Mouse (Mus musculus) intestine, embryonic 15.5 days (tissue): ENCODE data around the gene St14. TPM values are rescaled to one million over a fixed set of nuclear protein-coding genes. Genes with fewer than 3 reads are reported as not detected.
"Not testable (repeated sequence)": the region's sequence is repeated elsewhere in the genome, so short reads cannot be mapped to it uniquely, and the experiment has no call there.

Experiments
- ATAC-seq: fragments of 200-750 bp; cut with Nextera tagmentation; 2 replicates; pipeline ENCODE4 v1.8.0; 2017; ENCODE audit warnings: moderate TSS enrichment, moderate library complexity
- H3K27ac ChIP-seq: fragments of 300-500 bp; sonication (generic); 2 replicates; pipeline ENCODE4 v1.5.1; 2015; ENCODE audit warnings: mild to moderate bottlenecking, inconsistent platforms
- H3K27me3 ChIP-seq: fragments of 300-500 bp; sonication (generic); replicated peaks from 2 replicates; pipeline ENCODE4 v1.6.1; 2015; ENCODE audit warnings: inconsistent platforms
- H3K36me3 ChIP-seq: fragments of 300-500 bp; sonication (generic); 2 replicates; pipeline ENCODE4 v1.6.1; 2015; ENCODE audit warnings: inconsistent platforms
- H3K4me1 ChIP-seq: fragments of 300-500 bp; sonication (generic); replicated peaks from 2 replicates; pipeline ENCODE4 v1.6.1; 2015; ENCODE audit warnings: inconsistent platforms
- H3K4me2 ChIP-seq: fragments of 300-500 bp; sonication (generic); replicated peaks from 2 replicates; pipeline ENCODE4 v1.6.1; 2015; ENCODE audit warnings: mild to moderate bottlenecking, inconsistent platforms
- H3K4me3 ChIP-seq: fragments of 300-500 bp; sonication (generic); replicated peaks from 2 replicates; pipeline ENCODE4 v1.5.1; 2015; ENCODE audit warnings: inconsistent platforms
- H3K9ac ChIP-seq: fragments of 300-500 bp; sonication (generic); 2 replicates; pipeline ENCODE4 v1.6.1; 2015; ENCODE audit warnings: inconsistent platforms
- H3K9me3 ChIP-seq: fragments of 300-500 bp; sonication (generic); 2 replicates; pipeline ENCODE4 v1.6.1; 2016; ENCODE audit warnings: inconsistent platforms
- WGBS: fragments of 180-500 bp; shearing (Covaris S2); methylation state at CpG from one replicate; pipeline ENCODE4 v1.1.7; 2015; 5-methylcytosine and 5-hydroxymethylcytosine counted together
- polyA plus RNA-seq: library from polyadenylated mRNA; unstranded; fragments of >200 nt; fragmentation: Nextera tagmentation; extraction: Ambion mirVana; gene quantifications from 2 replicates; pipeline ENCODE4 v1.2.1, GENCODE M21; 2015

Gene St14
- polyA plus RNA-seq, 1 experiment from 2014 or later = 73.9 TPM

DNA sequence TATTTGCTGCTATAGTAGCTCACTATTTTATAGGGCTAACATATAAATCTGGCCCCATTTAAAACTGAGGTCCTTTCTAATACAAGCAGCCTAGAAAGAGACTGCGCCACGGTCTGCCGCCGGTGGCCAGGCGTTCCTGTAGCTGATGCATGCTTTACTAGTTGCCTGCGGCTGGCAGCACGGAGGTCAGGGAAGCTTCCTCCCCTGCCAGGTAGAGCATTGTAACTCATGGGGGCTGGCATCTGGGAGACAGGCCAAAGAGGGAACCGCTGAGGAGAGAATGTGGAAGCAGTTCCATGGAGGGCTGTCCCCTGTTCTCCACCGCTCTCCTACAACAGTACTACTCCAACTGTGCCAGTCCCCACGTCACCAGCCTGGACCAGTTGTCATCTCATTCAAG is 56.8 kb downstream of the St14 start:
- 87% methylated on average over 10 of the region's 10 CpGs for WGBS
- H3K9ac ChIP-seq = no peak overlapping the region

DNA sequence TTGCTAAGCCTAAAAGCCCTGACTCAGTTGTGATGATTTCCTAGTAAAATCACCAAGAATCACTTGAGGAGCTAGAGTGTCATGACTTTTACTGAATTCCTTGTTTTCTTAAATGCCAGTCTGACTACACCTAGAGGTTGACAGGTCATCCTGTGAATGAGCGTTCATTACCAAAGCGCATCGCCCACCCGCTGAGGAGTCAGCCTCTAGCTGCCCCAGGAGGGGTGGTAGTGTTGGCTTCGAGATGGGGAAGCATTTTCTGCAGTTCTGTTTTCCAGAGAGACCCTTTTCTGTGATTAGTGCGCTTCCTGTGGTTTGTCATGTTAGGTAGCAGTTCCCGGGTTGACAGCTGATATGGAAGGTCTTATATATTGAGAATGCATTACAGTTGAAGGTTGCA is 57.9 kb downstream of the St14 start:
- Histone ChIP-seq H3K4me1 (no peaks in the 10 kb centered on the region), H3K9me3 (no peaks in the 10 kb centered on the region), H3K27ac (no peak overlapping the region), H3K4me2 (no peak overlapping the region), H3K9ac (no peak overlapping the region), H3K27me3 (no peaks in the 10 kb centered on the region), H3K4me3 (no peak overlapping the region), H3K36me3 (0 out of 2 replicates have a peak, but pooled peaks cover under 1% of the 10 kb centered on the region)
- no peak for ATAC-seq
- WGBS = 77% methylated on average over 7 of the region's 7 CpGs

More for the DNA sequence above, 56.8 kb downstream of the St14 start:
- no peaks in the 10 kb centered on the region for H3K9me3 ChIP-seq
- no peaks in the 10 kb centered on the region for H3K4me1 ChIP-seq
- H3K36me3 ChIP-seq = no peaks in the 10 kb centered on the region
- no peak for ATAC-seq
- no peak overlapping the region for H3K4me2 ChIP-seq
- H3K27ac ChIP-seq = no peak overlapping the region
- no peak overlapping the region for H3K4me3 ChIP-seq
- H3K27me3 ChIP-seq = no peaks in the 10 kb centered on the region

DNA sequence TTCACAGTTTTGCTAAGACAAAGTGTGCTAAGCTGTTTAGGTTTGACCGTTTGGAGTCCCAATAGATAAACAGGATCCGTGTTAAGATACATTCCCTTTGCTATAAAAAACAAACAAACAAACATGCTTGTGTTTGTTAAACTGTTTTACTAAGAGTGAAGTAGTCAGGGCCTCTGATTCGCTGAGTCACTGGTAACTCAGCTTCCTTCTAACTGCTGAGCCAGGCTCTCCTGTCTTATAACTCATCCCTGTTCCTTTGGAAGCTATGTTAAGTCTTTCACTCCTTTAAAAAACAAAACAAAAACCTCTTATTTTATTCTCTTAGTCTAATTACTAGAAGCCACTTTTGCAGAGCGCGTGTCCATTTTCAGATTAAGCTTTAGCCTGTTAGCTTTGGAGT is 59.4 kb downstream of the St14 start:
- no peaks in the 10 kb centered on the region for H3K27me3 ChIP-seq
- H3K4me2 ChIP-seq = no peak overlapping the region
- no peaks in the 10 kb centered on the region for H3K4me1 ChIP-seq
- no peak overlapping the region for H3K4me3 ChIP-seq
- H3K9ac ChIP-seq = no peak overlapping the region
- no peaks in the 10 kb centered on the region for H3K9me3 ChIP-seq
- ATAC-seq = no peak
- 0 out of 2 replicates have a peak, but pooled peaks cover 2% of the 10 kb centered on the region for H3K36me3 ChIP-seq
- no peak overlapping the region for H3K27ac ChIP-seq
- WGBS = 83% methylated on average over 5 of the region's 5 CpGs

DNA sequence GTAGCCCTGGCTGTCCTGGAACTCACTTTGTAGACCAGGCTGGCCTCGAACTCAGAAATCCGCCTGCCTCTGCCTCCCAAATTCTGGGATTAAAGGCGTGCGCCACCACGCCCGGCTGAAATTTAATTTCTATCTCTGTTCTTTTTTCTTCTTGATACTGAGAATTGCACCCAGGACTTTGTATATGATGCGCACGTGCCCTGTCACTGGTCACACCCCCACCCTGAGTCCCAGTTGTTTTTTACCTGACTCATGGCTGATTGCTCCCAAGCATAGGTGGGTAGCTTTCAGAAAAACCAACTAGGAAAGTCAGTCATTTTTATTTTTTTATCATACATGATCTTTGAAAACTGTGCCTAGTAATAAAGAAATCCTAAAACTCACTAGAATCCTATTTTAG is 60.9 kb downstream of the St14 start:
- Histone ChIP-seq H3K4me2 (no peak overlapping the region), H3K4me1 (no peaks in the 10 kb centered on the region), H3K9ac (no peak overlapping the region), H3K27ac (no peak overlapping the region), H3K4me3 (no peak overlapping the region), H3K36me3 (0 out of 2 replicates have a peak, but pooled peaks cover 8% of the 10 kb centered on the region), H3K9me3 (no peaks in the 10 kb centered on the region), H3K27me3 (no peaks in the 10 kb centered on the region)
- WGBS = 98% methylated on average over 8 of the region's 8 CpGs
- ATAC-seq = no peak

DNA sequence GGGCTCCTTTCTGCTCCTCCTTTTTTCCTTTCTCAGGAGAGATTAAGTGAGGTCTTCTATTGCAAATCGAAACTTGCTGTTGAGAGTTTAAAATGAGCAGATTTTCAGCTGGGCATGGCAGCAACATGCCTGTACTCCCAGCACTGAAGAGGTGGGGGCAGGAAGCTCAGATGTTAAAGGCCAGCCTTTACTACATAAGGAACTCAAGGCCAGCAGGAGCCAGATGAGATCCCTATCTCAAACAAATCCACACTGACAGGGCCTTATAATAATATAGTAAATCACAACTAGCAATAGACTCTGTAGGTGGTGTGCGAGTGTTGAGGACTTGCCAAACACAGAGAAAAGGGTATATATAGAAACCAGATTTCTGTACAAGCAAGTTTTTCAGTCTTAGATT is 72.9 kb downstream of the St14 start:
- Histone ChIP-seq H3K4me1 (no peaks in the 10 kb centered on the region), H3K27me3 (no peaks in the 10 kb centered on the region), H3K9me3 (no peaks in the 10 kb centered on the region), H3K4me3 (no peak overlapping the region), H3K9ac (no peak overlapping the region), H3K36me3 (peaks cover 5% of the 10 kb centered on the region; the same call in 1 of the 2 replicates), H3K27ac (no peak overlapping the region), H3K4me2 (no peak overlapping the region)
- no peak for ATAC-seq
- WGBS = 49% methylated on average over 2 of the region's 2 CpGs

- H3K9ac ChIP-seq, H3K4me3 ChIP-seq, H3K4me1 ChIP-seq, H3K27me3 ChIP-seq, H3K9me3 ChIP-seq, ATAC-seq, H3K4me2 ChIP-seq, H3K36me3 ChIP-seq, H3K27ac ChIP-seq: not testable (repeated sequence)
- WGBS = 92% methylated on average over 6 of the region's 6 CpGs
Measured at GRCm38 (mm10) chr9:31051509-31051908, 80.1 kb downstream of the St14 start.

- Histone ChIP-seq H3K4me2 (no peak overlapping the region), H3K9ac (no peak overlapping the region), H3K36me3 (no peaks in the 10 kb centered on the region), H3K4me3 (no peak overlapping the region), H3K4me1 (no peaks in the 10 kb centered on the region), H3K9me3 (no peaks in the 10 kb centered on the region), H3K27ac (no peak overlapping the region), H3K27me3 (no peaks in the 10 kb centered on the region)
- 94% methylated on average over 5 of the region's 5 CpGs for WGBS
- ATAC-seq = no peak
Measured at GRCm38 (mm10) chr9:31050208-31050607, 81.4 kb downstream of the St14 start.

Other genes starting within 250 kb of the St14 start
- gene Adamts15, start 209.4 kb downstream of the St14 start, polyA plus RNA-seq = 5.9 and 6.2 TPM in 2 replicates
- gene Adamts8, start 189.3 kb downstream of the St14 start, polyA plus RNA-seq = 13.5 and 14.0 TPM in 2 replicates
- gene Zbtb44, start 101.2 kb downstream of the St14 start, polyA plus RNA-seq = 7.6 and 7.9 TPM in 2 replicates
- 210 and 215 TPM in 2 replicates for gene Aplp2, start 80.0 kb upstream of the St14 start, polyA plus RNA-seq
- 3.9 and 4.1 TPM in 2 replicates for gene Prdm10, start 148.7 kb upstream of the St14 start, polyA plus RNA-seq